Mouse (Mus musculus): ENCODE data around the gene Olfr893. TPM values are rescaled to one million over a fixed set of nuclear protein-coding genes. Genes with fewer than 3 reads are reported as not detected.

The Olfr893 gene
- not detected for polyA plus RNA-seq (2014; fragmentation: Illumina TruSeq; extraction: RNeasy Lipid Tissue Mini Kit (QIAGEN cat#74804); ENCODE audit: low read depth, low replicate concordance)

GRCm38 (mm10) chr9:38208065-38208464 lies at the start of gene Olfr893:
Gene Olfr893, plus strand, starts transcription at chr9:38208365.

GRCm38 (mm10) chr9:38180721-38181120 lies 27.4 kb upstream of the Olfr893 start, which contains the start of gene Olfr891:
Gene Olfr891, minus strand, starts transcription at chr9:38180821.

GRCm38 (mm10) chr9:38217755-38218154 lies 9.6 kb downstream of the Olfr893 start, which contains the start of gene Olfr894:
Gene Olfr894, plus strand, starts transcription at chr9:38218055.

GRCm38 (mm10) chr9:38252474-38252873 lies 44.3 kb downstream of the Olfr893 start, which contains the start of gene Olfr143:
Gene Olfr143, plus strand, starts transcription at chr9:38252774.

Other genes with a start within 250 kb of the Olfr893 start
- not detected for gene Olfr881, start 216.5 kb upstream of the Olfr893 start, polyA plus RNA-seq (2014; fragmentation: Illumina TruSeq; extraction: RNeasy Lipid Tissue Mini Kit (QIAGEN cat#74804); ENCODE audit: low read depth, low replicate concordance)
- gene Olfr883, start 182.6 kb upstream of the Olfr893 start, polyA plus RNA-seq (2014; fragmentation: Illumina TruSeq; extraction: RNeasy Lipid Tissue Mini Kit (QIAGEN cat#74804); ENCODE audit: low read depth, low replicate concordance) = not detected
- not detected for gene Olfr884, start 161.8 kb upstream of the Olfr893 start, polyA plus RNA-seq (2014; fragmentation: Illumina TruSeq; extraction: RNeasy Lipid Tissue Mini Kit (QIAGEN cat#74804); ENCODE audit: low read depth, low replicate concordance)
- gene Olfr885, start 147.0 kb upstream of the Olfr893 start, polyA plus RNA-seq (2014; fragmentation: Illumina TruSeq; extraction: RNeasy Lipid Tissue Mini Kit (QIAGEN cat#74804); ENCODE audit: low read depth, low replicate concordance) = not detected
- gene Olfr887, start 124.3 kb upstream of the Olfr893 start, polyA plus RNA-seq (2014; fragmentation: Illumina TruSeq; extraction: RNeasy Lipid Tissue Mini Kit (QIAGEN cat#74804); ENCODE audit: low read depth, low replicate concordance) = not detected
- not detected for gene Olfr888, start 100.2 kb upstream of the Olfr893 start, polyA plus RNA-seq (2014; fragmentation: Illumina TruSeq; extraction: RNeasy Lipid Tissue Mini Kit (QIAGEN cat#74804); ENCODE audit: low read depth, low replicate concordance)
- not detected for gene Olfr889, start 93.2 kb upstream of the Olfr893 start, polyA plus RNA-seq (2014; fragmentation: Illumina TruSeq; extraction: RNeasy Lipid Tissue Mini Kit (QIAGEN cat#74804); ENCODE audit: low read depth, low replicate concordance)
- not detected for gene Olfr890, start 65.8 kb upstream of the Olfr893 start, polyA plus RNA-seq (2014; fragmentation: Illumina TruSeq; extraction: RNeasy Lipid Tissue Mini Kit (QIAGEN cat#74804); ENCODE audit: low read depth, low replicate concordance)
- gene Olfr891, start 27.5 kb upstream of the Olfr893 start, polyA plus RNA-seq (2014; fragmentation: Illumina TruSeq; extraction: RNeasy Lipid Tissue Mini Kit (QIAGEN cat#74804); ENCODE audit: low read depth, low replicate concordance) = not detected
- gene Olfr894, start 9.7 kb downstream of the Olfr893 start, polyA plus RNA-seq (2014; fragmentation: Illumina TruSeq; extraction: RNeasy Lipid Tissue Mini Kit (QIAGEN cat#74804); ENCODE audit: low read depth, low replicate concordance) = not detected
- gene Olfr143, start 44.4 kb downstream of the Olfr893 start, polyA plus RNA-seq (2014; fragmentation: Illumina TruSeq; extraction: RNeasy Lipid Tissue Mini Kit (QIAGEN cat#74804); ENCODE audit: low read depth, low replicate concordance) = not detected
- gene Olfr895, start 59.5 kb downstream of the Olfr893 start, polyA plus RNA-seq (2014; fragmentation: Illumina TruSeq; extraction: RNeasy Lipid Tissue Mini Kit (QIAGEN cat#74804); ENCODE audit: low read depth, low replicate concordance) = not detected
- not detected for gene Olfr896-ps1, start 82.7 kb downstream of the Olfr893 start, polyA plus RNA-seq (2014; fragmentation: Illumina TruSeq; extraction: RNeasy Lipid Tissue Mini Kit (QIAGEN cat#74804); ENCODE audit: low read depth, low replicate concordance)
- not detected for gene Olfr25, start 120.7 kb downstream of the Olfr893 start, polyA plus RNA-seq (2014; fragmentation: Illumina TruSeq; extraction: RNeasy Lipid Tissue Mini Kit (QIAGEN cat#74804); ENCODE audit: low read depth, low replicate concordance)
- gene Olfr898, start 140.0 kb downstream of the Olfr893 start, polyA plus RNA-seq (2014; fragmentation: Illumina TruSeq; extraction: RNeasy Lipid Tissue Mini Kit (QIAGEN cat#74804); ENCODE audit: low read depth, low replicate concordance) = not detected
- not detected for gene Olfr250, start 158.5 kb downstream of the Olfr893 start, polyA plus RNA-seq (2014; fragmentation: Illumina TruSeq; extraction: RNeasy Lipid Tissue Mini Kit (QIAGEN cat#74804); ENCODE audit: low read depth, low replicate concordance)
- gene Olfr251, start 168.7 kb downstream of the Olfr893 start, polyA plus RNA-seq (2014; fragmentation: Illumina TruSeq; extraction: RNeasy Lipid Tissue Mini Kit (QIAGEN cat#74804); ENCODE audit: low read depth, low replicate concordance) = not detected
- gene Olfr147, start 193.3 kb downstream of the Olfr893 start, polyA plus RNA-seq (2014; fragmentation: Illumina TruSeq; extraction: RNeasy Lipid Tissue Mini Kit (QIAGEN cat#74804); ENCODE audit: low read depth, low replicate concordance) = not detected
- gene Olfr901, start 221.1 kb downstream of the Olfr893 start, polyA plus RNA-seq (2014; fragmentation: Illumina TruSeq; extraction: RNeasy Lipid Tissue Mini Kit (QIAGEN cat#74804); ENCODE audit: low read depth, low replicate concordance) = not detected
- gene Olfr902, start 239.3 kb downstream of the Olfr893 start, polyA plus RNA-seq (2014; fragmentation: Illumina TruSeq; extraction: RNeasy Lipid Tissue Mini Kit (QIAGEN cat#74804); ENCODE audit: low read depth, low replicate concordance) = not detected

Measured in kidney, adult 10 weeks (tissue).